Mouse (Mus musculus) liver, postnatal 0 days (tissue): Measurements from ENCODE around the gene Akap5. TPM values are rescaled to one million over a fixed set of nuclear protein-coding genes. Genes with fewer than 3 reads are reported as not detected.

Experiments used
- ATAC-seq: fragments of 200-750 bp; cut with Nextera tagmentation; 2 replicates; pipeline ENCODE4 v1.8.0; 2017; ENCODE audit warnings: mild to moderate bottlenecking, moderate library complexity
- DNase-seq: peaks from one replicate; pipeline ENCODE4 v3.0.0-alpha.2; 2016
- H3K27ac ChIP-seq: fragments of 300-500 bp; sonication (generic); 2 replicates; pipeline ENCODE4 v1.5.1; 2014; ENCODE audit warnings: antibody characterized with exemption, moderate library complexity, mild to moderate bottlenecking, low read depth
- H3K27me3 ChIP-seq: fragments of 300-500 bp; sonication (generic); 2 replicates; pipeline ENCODE4 v1.6.1; 2014; ENCODE audit warnings: low read length, control low read depth, mixed read lengths; ENCODE audit not compliant: insufficient read depth
- H3K36me3 ChIP-seq: fragments of 300-500 bp; sonication (generic); replicated peaks from 2 replicates; pipeline ENCODE4 v1.6.1; 2014; ENCODE audit warnings: mild to moderate bottlenecking, control low read depth, low read length, moderate library complexity, mixed read lengths; ENCODE audit not compliant: insufficient read depth
- H3K4me1 ChIP-seq: fragments of 300-500 bp; sonication (generic); 2 replicates; pipeline ENCODE4 v1.6.1; 2014; ENCODE audit warnings: antibody characterized with exemption, mild to moderate bottlenecking, control low read depth; ENCODE audit not compliant: insufficient read depth
- H3K4me2 ChIP-seq: fragments of 300-500 bp; sonication (generic); 2 replicates; pipeline ENCODE4 v1.6.1; 2014; ENCODE audit warnings: low read depth, mild to moderate bottlenecking, low read length, moderate library complexity, mixed read lengths
- H3K4me3 ChIP-seq: fragments of 300-500 bp; sonication (generic); 2 replicates; pipeline ENCODE4 v1.5.1; 2014; ENCODE audit warnings: low read depth, low read length
- H3K9ac ChIP-seq: fragments of 300-500 bp; sonication (generic); replicated peaks from 2 replicates; pipeline ENCODE4 v1.6.1; 2014; ENCODE audit warnings: mild to moderate bottlenecking, moderate library complexity
- H3K9me3 ChIP-seq: fragments of 300-500 bp; sonication (generic); 2 replicates; pipeline ENCODE4 v1.6.1; 2016; ENCODE audit warnings: mild to moderate bottlenecking, control low read depth, low read length, mixed read lengths
- CTCF ChIP-seq: sonication (generic); IDR thresholded peaks from 2 replicates; pipeline ENCODE4 v1.5.1; 2016; ENCODE audit warnings: antibody characterized with exemption, low read depth
- EP300 ChIP-seq: IDR thresholded peaks from 2 replicates; pipeline ENCODE4 v1.6.1; 2016; ENCODE audit warnings: antibody characterized with exemption, low read depth, mild to moderate bottlenecking
- WGBS: fragments of 180-500 bp; shearing (Covaris S2); extraction: QIAGEN DNeasy Blood & Tissue Kit; methylation state at CpG from one replicate; pipeline ENCODE4 v1.1.7; 2014; ENCODE audit not compliant: insufficient replicate concordance; 5-methylcytosine and 5-hydroxymethylcytosine counted together
- polyA plus RNA-seq: library from polyadenylated mRNA; unstranded; fragments of >200 nt; fragmentation: Nextera tagmentation; extraction: Ambion mirVana; gene quantifications from 2 replicates; pipeline ENCODE4 v1.2.1, GENCODE M21; 2015

Akap5 gene
- polyA plus RNA-seq, 1 experiment from 2014 or later, result 0.22 TPM

DNA sequence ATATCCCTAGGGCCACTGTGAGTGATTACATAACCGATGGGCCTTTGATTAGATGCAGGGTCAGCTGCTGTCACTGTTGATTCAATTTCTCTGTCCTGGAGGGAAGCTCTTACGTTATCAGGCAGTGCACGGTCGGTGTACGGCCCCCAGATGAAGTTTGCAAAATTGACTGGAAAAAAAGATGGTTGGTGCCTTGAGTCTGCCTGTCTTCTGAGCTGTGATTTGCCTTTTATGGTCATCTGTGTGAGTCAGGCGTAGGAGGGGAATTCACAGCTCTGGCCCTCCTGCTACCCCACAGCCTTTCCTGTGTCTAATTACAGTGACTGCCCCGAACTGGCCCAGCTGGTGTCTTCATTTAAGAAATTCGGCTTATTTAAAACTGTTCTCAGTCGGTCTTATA, 16.7 kb upstream of the Akap5 start:
- no peak for ATAC-seq
- no peak for TF ChIP-seq EP300
- TF ChIP-seq CTCF, result no peak
- Histone ChIP-seq H3K4me2 (no peak overlapping the region), H3K4me3 (no peak overlapping the region), H3K27ac (no peak overlapping the region), H3K9ac (no peak overlapping the region), H3K27me3 (no peaks in the 10 kb centered on the region), H3K9me3 (no peaks in the 10 kb centered on the region), H3K36me3 (peaks cover 52% of the 10 kb centered on the region), H3K4me1 (peaks cover 11% of the 10 kb centered on the region)
- 64% methylated on average over 9 of the region's 9 CpGs for WGBS
- no peak for DNase-seq

DNA sequence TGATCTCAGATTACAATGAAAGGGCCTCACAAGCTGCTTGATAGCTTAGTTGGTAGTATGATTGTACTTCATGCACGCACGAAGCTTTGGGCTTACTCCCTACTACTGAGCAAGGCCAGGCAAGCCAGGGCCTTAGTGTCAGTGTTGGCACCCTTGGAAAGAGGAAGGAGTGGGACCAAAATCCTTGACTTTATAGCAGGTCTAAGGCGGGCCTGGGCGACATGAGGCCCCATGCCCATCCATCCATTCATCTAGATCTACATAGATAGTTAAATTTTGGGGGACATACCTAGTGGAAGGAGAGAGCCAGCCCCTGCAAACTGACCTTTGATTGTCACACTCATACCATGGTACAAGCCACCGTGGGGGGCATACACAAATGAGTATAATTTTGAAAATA, 16.3 kb upstream of the Akap5 start:
- H3K27ac ChIP-seq, result no peak overlapping the region
- no peaks in the 10 kb centered on the region for H3K27me3 ChIP-seq
- no peak overlapping the region for H3K9ac ChIP-seq
- no peak overlapping the region for H3K4me2 ChIP-seq
- peaks cover 11% of the 10 kb centered on the region for H3K4me1 ChIP-seq
- no peak overlapping the region for H3K4me3 ChIP-seq
- WGBS, result 86% methylated on average over 5 of the region's 5 CpGs
- ATAC-seq (no peak), DNase-seq (no peak)
- peaks cover 52% of the 10 kb centered on the region for H3K36me3 ChIP-seq
- TF ChIP-seq EP300, result no peak
- H3K9me3 ChIP-seq, result no peaks in the 10 kb centered on the region

DNA sequence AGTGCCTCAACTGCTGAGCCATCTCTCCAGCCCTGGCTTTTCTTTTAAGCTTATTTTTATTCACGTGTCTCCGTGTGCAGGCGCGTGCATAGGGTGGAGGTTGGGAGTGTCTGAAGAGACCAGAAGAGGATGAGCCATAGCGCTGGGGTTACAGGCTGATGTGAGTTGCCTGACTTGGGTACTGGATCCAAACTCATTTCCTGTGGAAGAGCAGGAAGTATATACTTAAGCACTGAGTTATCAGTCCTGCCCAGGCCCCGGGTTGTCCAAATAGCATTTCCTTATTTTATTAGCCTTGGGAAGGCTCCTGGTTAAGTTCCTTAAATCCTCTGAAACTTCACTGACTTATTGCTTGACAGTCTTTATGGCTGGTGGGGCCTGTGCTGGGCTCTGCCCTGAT, 14.7 kb upstream of the Akap5 start:
- no peak overlapping the region for H3K4me3 ChIP-seq
- DNase-seq, result no peak
- no peak for ATAC-seq
- H3K27ac ChIP-seq, result no peak overlapping the region
- 57% methylated on average over 6 of the region's 6 CpGs for WGBS
- H3K4me2 ChIP-seq, result no peak overlapping the region
- TF ChIP-seq EP300, result 0 out of 2 replicates have a peak, but pooled peaks have one; percentile 12
- TF ChIP-seq CTCF, result no peak
- H3K4me1 ChIP-seq, result peaks cover 11% of the 10 kb centered on the region
- peaks cover 55% of the 10 kb centered on the region for H3K36me3 ChIP-seq
- H3K27me3 ChIP-seq, result no peaks in the 10 kb centered on the region
- no peaks in the 10 kb centered on the region for H3K9me3 ChIP-seq
- no peak overlapping the region for H3K9ac ChIP-seq

DNA sequence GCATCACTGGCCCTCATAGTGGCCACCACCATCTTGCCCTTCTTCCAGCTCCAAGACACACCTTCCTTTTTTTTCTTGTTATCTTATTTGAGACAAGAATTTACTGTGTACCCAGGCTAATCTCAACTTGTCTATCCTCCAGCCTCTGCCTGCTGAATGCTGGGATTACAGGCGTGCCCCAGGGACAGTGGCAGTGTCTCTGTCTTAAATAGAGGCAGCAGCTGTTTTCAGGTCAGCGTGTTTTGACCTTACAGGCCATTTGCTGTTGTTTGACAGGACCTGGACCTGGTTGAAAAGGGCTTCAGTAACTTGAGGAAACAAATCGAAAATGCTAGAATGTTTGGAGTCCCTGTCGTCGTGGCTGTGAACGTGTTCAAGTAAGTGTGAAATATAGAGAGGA, 14.1 kb upstream of the Akap5 start:
- no peaks in the 10 kb centered on the region for H3K9me3 ChIP-seq
- H3K27me3 ChIP-seq, result no peaks in the 10 kb centered on the region
- H3K9ac ChIP-seq, result no peak overlapping the region
- peak overlapping the region; percentile 71 for H3K27ac ChIP-seq
- TF ChIP-seq EP300 (no peak), CTCF (no peak)
- H3K4me3 ChIP-seq, result no peak overlapping the region
- no peak overlapping the region for H3K4me2 ChIP-seq
- H3K4me1 ChIP-seq, result peaks cover 11% of the 10 kb centered on the region
- H3K36me3 ChIP-seq, result peaks cover 62% of the 10 kb centered on the region
- ATAC-seq, result no peak
- no peak for DNase-seq
- WGBS, result 75% methylated on average over 6 of the region's 6 CpGs

DNA sequence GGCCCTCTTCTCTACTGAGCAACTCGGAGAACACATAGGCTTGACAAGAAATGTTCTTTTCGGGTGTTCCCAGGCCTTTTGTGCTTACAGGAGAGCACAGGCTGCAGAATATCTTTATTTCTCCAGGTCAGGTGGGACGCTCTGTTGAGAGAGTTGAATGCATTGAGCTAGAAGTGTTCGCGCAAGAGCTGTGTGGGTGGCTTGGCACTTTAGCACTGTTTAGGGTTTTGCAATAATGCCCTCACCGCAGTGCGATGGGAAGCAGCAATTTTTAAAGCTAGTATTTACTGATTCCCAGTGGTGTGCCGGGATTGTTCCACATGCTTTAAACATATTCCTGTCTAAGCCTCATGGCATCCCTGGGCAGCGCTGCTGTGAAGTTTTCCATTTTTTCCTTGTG, 13.5 kb upstream of the Akap5 start:
- no peak for TF ChIP-seq CTCF
- TF ChIP-seq EP300, result no peak
- DNase-seq (peak; percentile 25), ATAC-seq (peak; percentile 84)
- Histone ChIP-seq H3K9ac (no peak overlapping the region), H3K9me3 (no peaks in the 10 kb centered on the region), H3K36me3 (peaks cover 61% of the 10 kb centered on the region), H3K4me1 (peaks cover 11% of the 10 kb centered on the region), H3K4me3 (no peak overlapping the region), H3K27ac (peak overlapping the region; percentile 71), H3K4me2 (no peak overlapping the region), H3K27me3 (no peaks in the 10 kb centered on the region)
- WGBS, result 70% methylated on average over 9 of the region's 9 CpGs

DNA sequence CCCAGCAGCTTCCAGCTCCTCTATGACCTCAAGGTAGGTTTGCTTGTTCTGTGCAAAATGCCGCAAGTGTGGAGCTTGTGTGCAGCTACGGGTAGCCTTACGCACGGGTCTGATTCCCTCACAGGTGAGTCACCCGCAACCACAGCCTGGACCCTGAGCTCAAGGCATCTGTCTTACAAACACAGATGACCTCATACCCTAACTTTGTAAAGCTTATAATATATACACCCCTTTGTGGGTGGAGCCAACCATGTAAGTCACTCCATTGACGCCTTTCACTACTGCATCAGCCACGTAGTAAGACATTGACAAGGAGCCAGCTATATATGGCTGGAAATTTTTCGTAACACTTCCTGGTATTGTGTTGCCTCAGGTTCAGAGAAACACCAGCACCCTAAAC, 12.7 kb upstream of the Akap5 start:
- Histone ChIP-seq H3K36me3 (peaks cover 55% of the 10 kb centered on the region), H3K4me2 (no peak overlapping the region), H3K9me3 (no peaks in the 10 kb centered on the region), H3K4me1 (peaks cover 11% of the 10 kb centered on the region), H3K27ac (peak overlapping the region; percentile 71), H3K9ac (no peak overlapping the region; the same call in 1 of the 2 replicates), H3K4me3 (no peak overlapping the region), H3K27me3 (no peaks in the 10 kb centered on the region)
- WGBS, result 75% methylated on average over 8 of the region's 8 CpGs
- DNase-seq (no peak), ATAC-seq (peak; percentile 71)
- no peak for TF ChIP-seq EP300
- TF ChIP-seq CTCF, result no peak
